Mouse (Mus musculus) ES-Bruce4 (cell line): Measurements from ENCODE around the gene Calb2.

Experiments used
- CTCF ChIP-seq: IDR thresholded peaks from one replicate; pipeline ENCODE4 v1.8.1; 2011; ENCODE audit warnings: low read depth, low read length
- POLR2A ChIP-seq: IDR thresholded peaks from one replicate; pipeline ENCODE4 v1.8.1; 2011; ENCODE audit warnings: low read length; ENCODE audit not compliant: insufficient read depth

DNA sequence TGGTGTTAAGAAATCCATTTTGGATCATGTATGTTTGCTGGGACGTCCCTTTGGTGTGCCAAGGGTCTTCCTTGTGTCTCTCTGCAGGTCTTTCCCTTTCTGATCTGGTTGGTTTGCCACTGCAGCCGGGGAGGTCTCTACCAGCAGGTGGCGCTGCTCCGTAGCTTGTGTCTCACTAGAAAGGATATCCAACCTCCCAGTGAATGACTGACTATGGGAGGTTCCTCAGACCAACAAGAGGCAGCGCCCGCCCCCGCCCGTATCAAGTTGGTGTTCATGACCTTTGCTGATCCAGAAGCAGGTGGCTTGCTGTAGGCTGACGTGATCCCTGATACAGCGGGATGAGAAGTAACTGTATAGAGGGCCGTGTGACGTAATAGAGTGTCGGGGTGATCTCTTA lies 37.5 kb downstream of the Calb2 start:
- peak; percentile 91 for TF ChIP-seq CTCF
- no peak for TF ChIP-seq POLR2A
